ENCODE assay signal across 10 mouse cellular contexts in genomic region chr1:58101531-58102146, GRCm38 (mm10). TPM values are rescaled to one million over a fixed set of nuclear protein-coding genes. Genes with fewer than 3 reads are reported as not detected.
DNase-seq lines count a peak whose midpoint lies in the region; ATAC-seq and TF ChIP-seq lines count a peak whose summit lies in the region.
"Had no signal": no experiment of that assay in that cellular context is flagged by ENCODE, and none has a peak within 500 bp of the region (broad histone marks: within the 10 kb centered on the region; RNA-seq: fewer than 3 reads in every experiment).

No protein-coding gene starts in this region.

- WGBS in liver, embryonic 14.5 days (ENCODE audit: insufficient replicate concordance): 41% methylated on average over 2 of the region's 2 CpGs
- WGBS in liver, embryonic 11.5 days: 70% methylated on average over 2 of the region's 2 CpGs

- no peak overlapping the region for H3K4me3 ChIP-seq in liver, embryonic 14.5 days (ENCODE audit: insufficient read depth in 1 of 2, low read depth in 2 of 2, low read length in 2 of 2)
- no peak overlapping the region for H3K4me3 ChIP-seq in liver, embryonic 11.5 days (ENCODE audit: low read depth, low read length)
- H3K4me3 ChIP-seq: megakaryocyte, embryonic 14.5 days; neural tube, embryonic 13.5 days had no signal

- H3K4me2 ChIP-seq in liver, embryonic 14.5 days (ENCODE audit: low read depth): no peak overlapping the region
- no peak overlapping the region for H3K4me2 ChIP-seq in liver, embryonic 11.5 days
- H3K4me2 ChIP-seq: neural tube, embryonic 13.5 days had no signal

- H3K9me3 ChIP-seq in liver, embryonic 14.5 days (ENCODE audit: control insufficient read depth, low read length): no peaks in the 10 kb centered on the region
- H3K9me3 ChIP-seq in liver, embryonic 11.5 days (ENCODE audit: control insufficient read depth, low read length): no peaks in the 10 kb centered on the region
- H3K9me3 ChIP-seq: megakaryocyte, embryonic 14.5 days; neural tube, embryonic 13.5 days had no signal

- ATAC-seq in liver, embryonic 14.5 days (ENCODE audit: insufficient read depth): no peak
- ATAC-seq in liver, embryonic 11.5 days (replicated peaks; ENCODE audit: low FRiP score): no peak
- ATAC-seq in monocyte, adult 5-6 weeks (replicated peaks; ENCODE audit: insufficient number of reproducible peaks, low FRiP score, low TSS enrichment, poor library complexity, severe bottlenecking): peak; percentile 45; the same call in 1 of the 2 replicates
- ATAC-seq: inflammation-experienced regulatory T-cells, adult 6 months had no signal

- intact Hi-C loops in heart, postnatal 10 days (cut with DNase I): no loop called here

- no peaks in the 10 kb centered on the region for H3K36me3 ChIP-seq in liver, embryonic 14.5 days (replicated peaks; ENCODE audit: control insufficient read depth, insufficient read depth, low read depth)
- no peaks in the 10 kb centered on the region for H3K36me3 ChIP-seq in liver, embryonic 11.5 days (ENCODE audit: control insufficient read depth, insufficient read depth, low read length)
- H3K36me3 ChIP-seq: neural tube, embryonic 13.5 days had no signal

- peak in 2 of 3 experiments; percentile 20 to 24 for DNase-seq in liver, embryonic 14.5 days (ENCODE audit: low read depth in 3 of 3, low spot score in 3 of 3)
- no peak for DNase-seq in liver, embryonic 11.5 days (ENCODE audit: low spot score)
- DNase-seq in adrenal gland, postnatal 36 days: peak; percentile 24 to 37
- peak; percentile 43 to 51 for DNase-seq in heart, postnatal 10 days
- no peak for DNase-seq in thymus, postnatal 0 days (ENCODE audit: low spot score)
- DNase-seq in layer of hippocampus, postnatal 14 days (ENCODE audit: low spot score in 2 of 2): no peak

- no peak overlapping the region for H3K9ac ChIP-seq in liver, embryonic 14.5 days (replicated peaks)
- no peak overlapping the region for H3K9ac ChIP-seq in liver, embryonic 11.5 days (ENCODE audit: low read depth, low read length)
- H3K9ac ChIP-seq: neural tube, embryonic 13.5 days had no signal

- TF ChIP-seq EP300 in liver, embryonic 14.5 days (IDR thresholded peaks at IDR 0.05; ENCODE audit: low read depth): no peak

- no peak for TF ChIP-seq CTCF in liver, embryonic 14.5 days (IDR thresholded peaks at IDR 0.05; ENCODE audit: low read depth)

- no peak overlapping the region; the same call in 1 of the 2 replicates for H3K27ac ChIP-seq in liver, embryonic 14.5 days
- H3K27ac ChIP-seq in liver, embryonic 11.5 days (ENCODE audit: low read depth, low read length): no peak overlapping the region
- H3K27ac ChIP-seq: neural tube, embryonic 13.5 days had no signal

- no peaks in the 10 kb centered on the region for H3K27me3 ChIP-seq in liver, embryonic 14.5 days (ENCODE audit: control insufficient read depth, insufficient read depth, low read length)
- no peaks in the 10 kb centered on the region for H3K27me3 ChIP-seq in liver, embryonic 11.5 days (replicated peaks; ENCODE audit: control insufficient read depth, insufficient read depth, low read length)
- H3K27me3 ChIP-seq: megakaryocyte, embryonic 14.5 days; neural tube, embryonic 13.5 days had no signal

- H3K4me1 ChIP-seq in liver, embryonic 14.5 days (replicated peaks; ENCODE audit: control insufficient read depth in 2 of 2, insufficient read depth in 2 of 2, low read length in 1 of 2): no peaks in the 10 kb centered on the region
- H3K4me1 ChIP-seq in liver, embryonic 11.5 days (replicated peaks; ENCODE audit: control insufficient read depth, insufficient read depth, low read length): no peaks in the 10 kb centered on the region
- H3K4me1 ChIP-seq: megakaryocyte, embryonic 14.5 days; neural tube, embryonic 13.5 days had no signal

RNA-seq across cellular contexts. Expression of gene Aox3, which starts 11.3 kb away (rescaled TPM):
- polyA plus RNA-seq in liver, embryonic 14.5 days (2012; rRNA removed): 0.09 and 0.12 TPM in 2 replicates
- 0.20 and 0.29 TPM in 2 replicates for polyA plus RNA-seq in liver, embryonic 14.5 days (2014; fragmentation: Nextera tagmentation; extraction: Ambion mirVana)
- not detected in 2 replicates for polyA plus RNA-seq in liver, embryonic 11.5 days (2014; fragmentation: Nextera tagmentation; extraction: Ambion mirVana)
- 1 to 10 TPM; 4.1 to 4.7 TPM for total RNA-seq in adrenal gland, postnatal 36 days (2021)
- under 1 TPM; 0.22 to 0.47 TPM for total RNA-seq in heart, postnatal 10 days (2021)
- 1.3 to 8.5 TPM (median 3.5 TPM) in 3 replicates for total RNA-seq in monocyte, adult 5-6 weeks (2017)
- polyA plus RNA-seq in thymus, postnatal 0 days (2015; fragmentation: Nextera tagmentation; extraction: Ambion mirVana): 0.18 and 0.30 TPM in 2 replicates
- total RNA-seq in layer of hippocampus, postnatal 14 days (2021): 1 to 10 TPM; 3.1 to 3.8 TPM
- polyA plus RNA-seq: inflammation-experienced regulatory T-cells, adult 6 months had no signal

Comparison
In these comparisons a context has a peak if more than half of its experiments do, and no peak if none do; other contexts are left out.
1. DNase-seq: peak in liver, embryonic 14.5 days (2 of 3), adrenal gland, postnatal 36 days (2 of 2) and heart, postnatal 10 days (2 of 2); none in liver, embryonic 11.5 days (single experiment), thymus, postnatal 0 days (single experiment) and layer of hippocampus, postnatal 14 days (0 of 2).